Mouse (Mus musculus): Measurements from ENCODE around the gene Scrn3. TPM values are rescaled to one million over a fixed set of nuclear protein-coding genes. Genes with fewer than 3 reads are reported as not detected.

Scrn3 gene
- total RNA-seq, 1 experiment = 10.6 TPM

DNA sequence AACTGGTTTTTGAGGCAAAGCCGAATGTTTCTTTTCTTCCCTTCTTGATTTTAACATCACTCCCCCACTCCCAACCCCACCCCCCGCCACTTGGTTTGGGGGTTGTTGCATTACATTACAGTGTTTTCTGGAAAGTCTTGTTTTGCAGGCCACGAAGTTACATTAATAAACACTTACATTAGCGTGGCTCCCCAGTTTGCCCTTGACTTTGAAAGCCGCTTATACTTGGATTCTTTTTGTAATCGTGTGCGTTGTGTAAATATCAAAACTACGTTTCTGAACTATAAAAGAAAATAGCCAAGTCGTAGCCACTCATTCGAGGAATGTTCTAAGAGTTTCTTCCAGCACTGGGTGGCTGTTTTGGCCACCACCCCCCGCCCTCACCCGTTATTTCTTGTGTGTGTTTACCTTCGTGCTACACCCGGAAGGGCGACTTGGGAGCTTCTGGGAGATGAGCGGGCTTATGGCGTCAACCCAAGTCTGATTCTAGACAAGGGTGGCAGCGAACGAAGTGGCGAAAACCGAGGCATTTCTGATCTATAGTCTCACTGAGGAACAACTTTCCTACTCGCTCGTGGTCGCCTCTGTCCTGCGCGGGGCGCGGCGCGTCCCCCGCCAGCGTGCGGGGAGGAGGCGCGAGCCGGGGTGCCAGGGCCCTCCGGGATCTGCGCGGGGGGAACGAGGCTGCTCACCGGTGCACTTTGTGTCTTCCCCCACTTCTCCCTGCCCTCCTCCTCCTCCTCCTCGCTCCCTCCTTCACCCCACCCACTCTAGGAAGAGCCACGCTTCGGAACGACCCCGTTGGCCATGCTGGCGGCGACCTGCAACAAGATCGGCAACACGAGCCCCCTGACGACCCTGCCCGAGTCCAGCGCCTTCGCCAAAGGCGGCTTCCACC, 39.8 kb upstream of the Scrn3 start:
- in situ Hi-C loops (cut with MboI; ENCODE audit: low sequenced_read_pairs in 2 of 2, unreplicated experiment in 2 of 2) = loop anchor here in 1 of 2 experiments (10.0 kb wide), 2 partner anchors 1392 to 1738 kb away; partner anchors contain the start of gene Hoxd13
- TF ChIP-seq HCFC1 (IDR thresholded peaks at IDR 0.05; ENCODE audit: borderline replicate concordance, insufficient read depth, low read length) = no peak
- no peak for TF ChIP-seq ZNF384 (IDR thresholded peaks at IDR 0.05; ENCODE audit: low read depth, low read length)
- TF ChIP-seq CHD2 (IDR thresholded peaks at IDR 0.05; ENCODE audit: low read depth, low read length) = no peak
- no peak for TF ChIP-seq ZC3H11A (IDR thresholded peaks at IDR 0.05; ENCODE audit: borderline replicate concordance, low read depth, low read length)
- no peak for TF ChIP-seq MAFK (IDR thresholded peaks at IDR 0.05; ENCODE audit: insufficient read depth, low read depth, low read length)
- H3K27ac ChIP-seq (ENCODE audit: insufficient read depth, low read depth, low read length, poor library complexity, severe bottlenecking) = no peak overlapping the region
- peak overlapping the region; percentile 36 to 38; a peak in 3 of 4 replicates for H3K4me3 ChIP-seq (ENCODE audit: insufficient read depth in 1 of 2, low read depth in 1 of 2, low read length in 2 of 2, poor library complexity in 1 of 2, severe bottlenecking in 1 of 2)
- peaks cover 0 to 6% of the 10 kb centered on the region in 2 experiments; a peak in 2 of 4 replicates for H3K4me1 ChIP-seq (ENCODE audit: control insufficient read depth in 2 of 2, insufficient read depth in 2 of 2, low read length in 2 of 2, poor library complexity in 1 of 2)
- no peaks in the 10 kb centered on the region for H3K36me3 ChIP-seq (ENCODE audit: control insufficient read depth, insufficient read depth, low read length, poor library complexity, severe bottlenecking)
- DNase-seq (ENCODE audit: low read depth, low spot score) = no peak
- H3K9ac ChIP-seq (ENCODE audit: insufficient read depth, low read depth, low read length, poor library complexity, severe bottlenecking) = no peak overlapping the region
- H3K9me3 ChIP-seq (ENCODE audit: control insufficient read depth, insufficient read depth, low read depth, low read length) = no peaks in the 10 kb centered on the region

DNA sequence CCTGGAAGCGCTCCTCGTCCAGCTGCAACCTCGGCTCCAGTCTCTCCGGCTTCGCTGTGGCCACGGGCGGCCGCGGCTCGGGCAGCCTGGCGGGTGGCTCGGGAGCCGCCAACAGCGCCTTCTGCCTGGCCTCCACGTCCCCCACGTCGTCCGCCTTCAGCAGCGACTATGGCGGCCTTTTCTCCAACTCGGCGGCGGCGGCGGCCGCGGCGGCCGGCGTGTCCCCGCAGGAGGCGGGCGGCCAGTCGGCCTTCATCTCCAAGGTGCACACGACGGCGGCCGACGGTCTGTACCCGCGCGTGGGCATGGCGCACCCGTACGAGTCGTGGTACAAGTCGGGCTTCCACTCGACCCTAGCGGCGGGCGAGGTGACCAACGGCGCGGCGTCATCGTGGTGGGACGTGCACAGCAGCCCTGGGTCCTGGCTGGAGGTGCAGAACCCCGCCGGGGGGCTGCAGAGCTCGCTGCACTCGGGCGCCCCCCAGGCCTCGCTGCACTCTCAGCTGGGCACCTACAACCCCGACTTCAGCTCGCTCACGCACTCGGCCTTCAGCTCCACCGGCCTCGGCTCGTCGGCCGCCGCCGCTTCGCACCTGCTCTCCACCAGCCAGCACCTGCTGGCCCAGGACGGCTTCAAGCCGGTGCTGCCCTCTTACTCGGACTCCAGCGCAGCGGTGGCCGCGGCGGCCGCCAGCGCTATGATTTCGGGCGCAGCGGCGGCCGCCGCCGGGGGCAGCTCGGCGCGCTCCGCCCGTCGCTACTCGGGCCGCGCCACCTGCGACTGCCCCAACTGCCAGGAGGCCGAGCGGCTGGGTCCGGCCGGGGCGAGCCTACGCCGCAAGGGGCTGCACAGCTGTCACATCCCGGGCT, 38.9 kb upstream of the Scrn3 start:
- Histone ChIP-seq H3K36me3 (ENCODE audit: control insufficient read depth, insufficient read depth, low read length, poor library complexity, severe bottlenecking) (no peaks in the 10 kb centered on the region), H3K4me1 (ENCODE audit: control insufficient read depth in 2 of 2, insufficient read depth in 2 of 2, low read length in 2 of 2, poor library complexity in 1 of 2) (peaks cover 0 to 7% of the 10 kb centered on the region in 2 experiments; a peak in 2 of 4 replicates), H3K9me3 (ENCODE audit: control insufficient read depth, insufficient read depth, low read depth, low read length) (no peaks in the 10 kb centered on the region), H3K27ac (ENCODE audit: insufficient read depth, low read depth, low read length, poor library complexity, severe bottlenecking) (no peak overlapping the region), H3K9ac (ENCODE audit: insufficient read depth, low read depth, low read length, poor library complexity, severe bottlenecking) (no peak overlapping the region), H3K4me3 (ENCODE audit: insufficient read depth in 1 of 2, low read depth in 1 of 2, low read length in 2 of 2, poor library complexity in 1 of 2, severe bottlenecking in 1 of 2) (peak overlapping the region; percentile 36 to 46)
- DNase-seq (ENCODE audit: low read depth, low spot score) = no peak
- TF ChIP-seq HCFC1 (IDR thresholded peaks at IDR 0.05; ENCODE audit: borderline replicate concordance, insufficient read depth, low read length) = no peak
- TF ChIP-seq MAFK (IDR thresholded peaks at IDR 0.05; ENCODE audit: insufficient read depth, low read depth, low read length) = no peak
- TF ChIP-seq CHD2 (IDR thresholded peaks at IDR 0.05; ENCODE audit: low read depth, low read length) = no peak
- TF ChIP-seq ZNF384 (IDR thresholded peaks at IDR 0.05; ENCODE audit: low read depth, low read length) = no peak
- no peak for TF ChIP-seq ZC3H11A (IDR thresholded peaks at IDR 0.05; ENCODE audit: borderline replicate concordance, low read depth, low read length)
- in situ Hi-C loops (cut with MboI; ENCODE audit: low sequenced_read_pairs in 2 of 2, unreplicated experiment in 2 of 2) = loop anchor here in 1 of 2 experiments (10.0 kb wide), 2 partner anchors 1391 to 1739 kb away; partner anchors contain the start of gene Hoxd13

DNA sequence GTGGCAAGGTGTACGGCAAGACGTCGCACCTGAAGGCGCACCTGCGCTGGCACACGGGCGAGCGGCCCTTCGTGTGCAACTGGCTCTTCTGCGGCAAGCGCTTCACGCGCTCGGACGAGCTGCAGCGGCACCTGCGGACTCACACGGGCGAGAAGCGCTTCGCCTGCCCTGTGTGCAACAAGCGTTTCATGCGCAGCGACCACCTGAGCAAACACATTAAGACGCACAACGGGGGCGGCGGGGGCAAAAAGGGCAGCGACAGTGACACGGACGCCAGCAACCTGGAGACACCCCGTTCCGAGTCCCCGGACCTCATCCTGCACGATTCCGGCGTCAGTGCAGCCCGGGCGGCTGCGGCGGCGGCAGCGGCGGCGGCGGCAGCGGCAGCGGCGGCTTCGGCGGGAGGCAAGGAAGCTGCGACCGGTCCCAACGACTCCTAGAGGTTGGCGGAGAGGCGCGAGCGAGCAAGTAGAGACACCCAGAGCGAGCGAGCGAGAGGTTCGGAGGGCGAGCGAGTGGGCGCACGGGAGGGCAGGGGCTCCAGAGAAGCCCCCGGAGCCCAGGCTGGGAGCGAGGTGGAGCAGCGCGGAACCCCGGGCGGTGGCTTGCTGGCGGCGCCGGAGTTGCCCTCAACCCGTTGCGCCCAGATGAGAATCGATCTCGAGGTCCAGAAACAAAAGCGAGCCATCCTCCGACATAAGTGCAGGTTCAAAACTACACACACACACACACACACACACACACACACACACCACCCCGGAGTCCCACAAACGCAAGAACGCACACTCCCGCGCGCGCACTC, 38.1 kb upstream of the Scrn3 start:
- peak overlapping the region; percentile 12; the same call in 1 of the 2 replicates for H3K9ac ChIP-seq (ENCODE audit: insufficient read depth, low read depth, low read length, poor library complexity, severe bottlenecking)
- H3K27ac ChIP-seq (ENCODE audit: insufficient read depth, low read depth, low read length, poor library complexity, severe bottlenecking) = no peak overlapping the region
- no peaks in the 10 kb centered on the region for H3K9me3 ChIP-seq (ENCODE audit: control insufficient read depth, insufficient read depth, low read depth, low read length)
- TF ChIP-seq ZNF384 (IDR thresholded peaks at IDR 0.05; ENCODE audit: low read depth, low read length) (no peak), CHD2 (IDR thresholded peaks at IDR 0.05; ENCODE audit: low read depth, low read length) (no peak), ZC3H11A (IDR thresholded peaks at IDR 0.05; ENCODE audit: borderline replicate concordance, low read depth, low read length) (no peak), MAFK (IDR thresholded peaks at IDR 0.05; ENCODE audit: insufficient read depth, low read depth, low read length) (no peak), HCFC1 (IDR thresholded peaks at IDR 0.05; ENCODE audit: borderline replicate concordance, insufficient read depth, low read length) (0 out of 2 replicates have a peak, but pooled peaks have one; percentile 17)
- in situ Hi-C loops (cut with MboI; ENCODE audit: low sequenced_read_pairs in 2 of 2, unreplicated experiment in 2 of 2) = loop anchor here in 1 of 2 experiments (10.0 kb wide), 2 partner anchors 1390 to 1740 kb away; partner anchors contain the start of gene Hoxd13
- peaks cover 0 to 10% of the 10 kb centered on the region in 2 experiments; a peak in 2 of 4 replicates for H3K4me1 ChIP-seq (ENCODE audit: control insufficient read depth in 2 of 2, insufficient read depth in 2 of 2, low read length in 2 of 2, poor library complexity in 1 of 2)
- peak overlapping the region; percentile 36 to 46 for H3K4me3 ChIP-seq (ENCODE audit: insufficient read depth in 1 of 2, low read depth in 1 of 2, low read length in 2 of 2, poor library complexity in 1 of 2, severe bottlenecking in 1 of 2)
- no peak for DNase-seq (ENCODE audit: low read depth, low spot score)
- no peaks in the 10 kb centered on the region for H3K36me3 ChIP-seq (ENCODE audit: control insufficient read depth, insufficient read depth, low read length, poor library complexity, severe bottlenecking)

Measured in ES-E14 (cell line).